Mouse (Mus musculus) liver, adult 2 months (tissue): ENCODE data around the gene Kirrel3. TPM values are rescaled to one million over a fixed set of nuclear protein-coding genes. Genes with fewer than 3 reads are reported as not detected.
A peak's percentile ranks its signal among the peaks of the same experiment; 100 is the strongest.

ENCODE experiments used
- DNase-seq: peaks from one replicate; pipeline ENCODE4 v3.0.0-alpha.2; 2011; ENCODE audit warnings: low read depth, low spot score; ENCODE audit errors: extremely low read depth
- H3K27ac ChIP-seq: fragments of 200-500 bp; replicated peaks from 2 replicates; pipeline ENCODE4 v1.5.1; 2012; ENCODE audit warnings: low read depth, mild to moderate bottlenecking, control low read depth, inconsistent platforms, low read length; ENCODE audit not compliant: insufficient read depth
- H3K27me3 ChIP-seq: fragments of 200-500 bp; 2 replicates; pipeline ENCODE4 v1.6.1; 2012; ENCODE audit warnings: mild to moderate bottlenecking, moderate library complexity, low read length, inconsistent platforms; ENCODE audit not compliant: control insufficient read depth, insufficient read depth
- H3K36me3 ChIP-seq: fragments of 200-500 bp; 2 replicates; pipeline ENCODE4 v1.6.1; 2012; ENCODE audit warnings: low read length, inconsistent platforms; ENCODE audit not compliant: control insufficient read depth, insufficient read depth
- H3K4me1 ChIP-seq: fragments of 200-500 bp; 2 replicates; pipeline ENCODE4 v1.6.1; 2011; ENCODE audit warnings: low read length; ENCODE audit not compliant: control insufficient read depth, insufficient read depth
- H3K4me3 ChIP-seq: fragments of 200-500 bp; 2 replicates; pipeline ENCODE4 v1.5.1; 2011; ENCODE audit warnings: low read depth, mild to moderate bottlenecking, control low read depth, low read length, moderate library complexity; ENCODE audit not compliant: insufficient read depth
- H3K79me2 ChIP-seq: fragments of 200-500 bp; 2 replicates; pipeline ENCODE4 v1.6.1; 2012; ENCODE audit warnings: inconsistent platforms, mild to moderate bottlenecking, low read length, moderate library complexity; ENCODE audit not compliant: control insufficient read depth, insufficient read depth
- H3K9ac ChIP-seq: fragments of 200-500 bp; 2 replicates; pipeline ENCODE4 v1.6.1; 2012; ENCODE audit warnings: low read depth, mild to moderate bottlenecking, control low read depth, inconsistent platforms, low read length
- CTCF ChIP-seq: fragments of 200-500 bp; IDR thresholded peaks from 2 replicates; pipeline ENCODE4 v1.5.1; 2011; ENCODE audit warnings: low read depth, low read length, control low read depth
- POLR2A ChIP-seq: fragments of 200-500 bp; IDR thresholded peaks from 2 replicates; pipeline ENCODE4 v1.6.1; 2011; ENCODE audit warnings: low read length, control low read depth; ENCODE audit not compliant: insufficient read depth; ENCODE audit errors: extremely low read depth
- WGBS: fragments of 180-500 bp; shearing (Covaris S2); methylation state at CpG from one replicate; pipeline ENCODE4 v1.1.7; 2018; 5-methylcytosine and 5-hydroxymethylcytosine counted together
- polyA plus RNA-seq: library from polyadenylated mRNA; depleted of rRNA; stranded (reverse); fragments of >200 nt; gene quantifications from 2 replicates; pipeline ENCODE4 v1.2.3, GENCODE M21; 2012
- total RNA-seq: library from RNA; depleted of rRNA; stranded (reverse); fragments of >200 nt; gene quantifications from 2 replicates; pipeline ENCODE4 v1.2.3, GENCODE M21; 2014

Kirrel3 gene
- total and polyA plus RNA-seq, 2 experiments, result 0.09 TPM; not detected in 1

GRCm38 (mm10) chr9:34489760-34490159, 4.1 kb downstream of the Kirrel3 start:
- no peak overlapping the region for H3K27ac ChIP-seq
- DNase-seq, result no peak
- H3K36me3 ChIP-seq, result no peaks in the 10 kb centered on the region
- no peak overlapping the region for H3K4me3 ChIP-seq
- no peaks in the 10 kb centered on the region for H3K79me2 ChIP-seq
- whole genome bisulfite sequencing, result 22% methylated on average over 5 of the region's 5 CpGs
- peaks cover 2% of the 10 kb centered on the region; the same call in 1 of the 2 replicates for H3K4me1 ChIP-seq
- peaks cover 19% of the 10 kb centered on the region for H3K27me3 ChIP-seq
- H3K9ac ChIP-seq, result no peak overlapping the region
- TF ChIP-seq POLR2A, result no peak
- no peak for TF ChIP-seq CTCF

GRCm38 (mm10) chr9:34492121-34492520, 6.4 kb downstream of the Kirrel3 start:
- Histone ChIP-seq H3K27me3 (peaks cover 10% of the 10 kb centered on the region), H3K27ac (no peak overlapping the region), H3K36me3 (no peaks in the 10 kb centered on the region), H3K9ac (no peak overlapping the region), H3K79me2 (no peaks in the 10 kb centered on the region), H3K4me3 (no peak overlapping the region), H3K4me1 (0 out of 2 replicates have a peak, but pooled peaks cover 2% of the 10 kb centered on the region)
- WGBS, result 62% methylated on average over 3 of the region's 3 CpGs
- DNase-seq, result no peak
- TF ChIP-seq CTCF, result no peak
- TF ChIP-seq POLR2A, result no peak

GRCm38 (mm10) chr9:34493571-34493970, 7.9 kb downstream of the Kirrel3 start:
- Histone ChIP-seq H3K4me1 (0 out of 2 replicates have a peak, but pooled peaks cover 2% of the 10 kb centered on the region), H3K4me3 (no peak overlapping the region), H3K79me2 (no peaks in the 10 kb centered on the region), H3K27ac (no peak overlapping the region), H3K27me3 (peaks cover 6% of the 10 kb centered on the region), H3K36me3 (no peaks in the 10 kb centered on the region), H3K9ac (no peak overlapping the region)
- no peak for TF ChIP-seq POLR2A
- no peak for TF ChIP-seq CTCF
- 35% methylated on average over 2 of the region's 2 CpGs for WGBS
- DNase-seq, result no peak

- WGBS, result 68% methylated on average over 2 of the region's 2 CpGs
- no peak for DNase-seq
- TF ChIP-seq CTCF, result no peak
- no peak for TF ChIP-seq POLR2A
- H3K4me1 ChIP-seq, result no peaks in the 10 kb centered on the region
- no peak overlapping the region for H3K27ac ChIP-seq
- no peaks in the 10 kb centered on the region for H3K79me2 ChIP-seq
- H3K36me3 ChIP-seq, result no peaks in the 10 kb centered on the region
- no peaks in the 10 kb centered on the region; the same call in 1 of the 2 replicates for H3K27me3 ChIP-seq
- H3K9ac ChIP-seq, result no peak overlapping the region
- no peak overlapping the region for H3K4me3 ChIP-seq
These were observed 12.4 kb downstream of the Kirrel3 start for GRCm38 (mm10) chr9:34498126-34498525.

- H3K79me2 ChIP-seq, result no peaks in the 10 kb centered on the region
- no peak overlapping the region for H3K9ac ChIP-seq
- H3K4me1 ChIP-seq, result no peaks in the 10 kb centered on the region
- 4% methylated on average over 5 of the region's 5 CpGs for WGBS
- no peaks in the 10 kb centered on the region for H3K36me3 ChIP-seq
- H3K27me3 ChIP-seq, result no peaks in the 10 kb centered on the region; the same call in 1 of the 2 replicates
- DNase-seq, result peak; percentile 29
- no peak overlapping the region for H3K4me3 ChIP-seq
- no peak for TF ChIP-seq POLR2A
- peak; percentile 95 for TF ChIP-seq CTCF
- no peak overlapping the region for H3K27ac ChIP-seq
These were observed 13.0 kb downstream of the Kirrel3 start for GRCm38 (mm10) chr9:34498651-34499050.

GRCm38 (mm10) chr9:34507164-34507563, 21.5 kb downstream of the Kirrel3 start:
- TF ChIP-seq CTCF (no peak), POLR2A (no peak)
- Histone ChIP-seq H3K79me2 (no peaks in the 10 kb centered on the region), H3K4me1 (no peaks in the 10 kb centered on the region), H3K36me3 (no peaks in the 10 kb centered on the region), H3K4me3 (no peak overlapping the region), H3K27ac (no peak overlapping the region), H3K9ac (no peak overlapping the region), H3K27me3 (no peaks in the 10 kb centered on the region; the same call in 1 of the 2 replicates)
- 92% methylated on average over 2 of the region's 2 CpGs for WGBS
- no peak for DNase-seq
